Mouse (Mus musculus): ENCODE results near the gene Kcnma1. TPM values are rescaled to one million over a fixed set of nuclear protein-coding genes. Genes with fewer than 3 reads are reported as not detected.

Kcnma1 gene
- polyA plus RNA-seq, 1 experiment: not detected

- no peak overlapping the region for H3K4me3 ChIP-seq (replicated peaks; ENCODE audit: control insufficient read depth, low read depth, low read length)
- no peak for TF ChIP-seq POLR2A (IDR thresholded peaks at IDR 0.05; ENCODE audit: borderline replicate concordance, control insufficient read depth, low read depth, low read length)
- no peak for TF ChIP-seq CTCF (IDR thresholded peaks at IDR 0.05; ENCODE audit: control insufficient read depth, insufficient read depth, low read length)
- no peaks in the 10 kb centered on the region for H3K4me1 ChIP-seq (ENCODE audit: control insufficient read depth, insufficient read depth, low read length)
- WGBS: 58% methylated on average over 3 of the region's 3 CpGs
- H3K27ac ChIP-seq (ENCODE audit: control insufficient read depth, insufficient read depth, low read depth, low read length, poor library complexity): no peak overlapping the region
Observed at GRCm38 (mm10) chr14:24032201-24032600, 17.9 kb upstream of the Kcnma1 start.

GRCm38 (mm10) chr14:24020718-24021117 lies 6.4 kb upstream of the Kcnma1 start:
- Histone ChIP-seq H3K4me1 (ENCODE audit: control insufficient read depth, insufficient read depth, low read length) (no peaks in the 10 kb centered on the region), H3K27ac (ENCODE audit: control insufficient read depth, insufficient read depth, low read depth, low read length, poor library complexity) (no peak overlapping the region), H3K4me3 (replicated peaks; ENCODE audit: control insufficient read depth, low read depth, low read length) (no peak overlapping the region)
- 72% methylated on average over 4 of the region's 4 CpGs for WGBS
- TF ChIP-seq CTCF (IDR thresholded peaks at IDR 0.05; ENCODE audit: control insufficient read depth, insufficient read depth, low read length) (no peak), POLR2A (IDR thresholded peaks at IDR 0.05; ENCODE audit: borderline replicate concordance, control insufficient read depth, low read depth, low read length) (no peak)

- Histone ChIP-seq H3K27ac (ENCODE audit: control insufficient read depth, insufficient read depth, low read depth, low read length, poor library complexity) (no peak overlapping the region), H3K4me1 (ENCODE audit: control insufficient read depth, insufficient read depth, low read length) (no peaks in the 10 kb centered on the region), H3K4me3 (replicated peaks; ENCODE audit: control insufficient read depth, low read depth, low read length) (no peak overlapping the region)
- TF ChIP-seq POLR2A (IDR thresholded peaks at IDR 0.05; ENCODE audit: borderline replicate concordance, control insufficient read depth, low read depth, low read length) (no peak), CTCF (IDR thresholded peaks at IDR 0.05; ENCODE audit: control insufficient read depth, insufficient read depth, low read length) (no peak)
- 48% methylated on average over 1 of the region's 1 CpGs for WGBS
Observed at GRCm38 (mm10) chr14:24009978-24010377, 4.3 kb downstream of the Kcnma1 start.

- H3K4me3 ChIP-seq (replicated peaks; ENCODE audit: control insufficient read depth, low read depth, low read length): no peak overlapping the region
- no peaks in the 10 kb centered on the region for H3K4me1 ChIP-seq (ENCODE audit: control insufficient read depth, insufficient read depth, low read length)
- WGBS: 12% methylated on average over 7 of the region's 7 CpGs
- TF ChIP-seq CTCF (IDR thresholded peaks at IDR 0.05; ENCODE audit: control insufficient read depth, insufficient read depth, low read length) (no peak), POLR2A (IDR thresholded peaks at IDR 0.05; ENCODE audit: borderline replicate concordance, control insufficient read depth, low read depth, low read length) (no peak)
- no peak overlapping the region for H3K27ac ChIP-seq (ENCODE audit: control insufficient read depth, insufficient read depth, low read depth, low read length, poor library complexity)
Observed at GRCm38 (mm10) chr14:24008252-24008651, 6.0 kb downstream of the Kcnma1 start.

GRCm38 (mm10) chr14:24006276-24006675 lies 8.0 kb downstream of the Kcnma1 start:
- Histone ChIP-seq H3K4me3 (replicated peaks; ENCODE audit: control insufficient read depth, low read depth, low read length) (no peak overlapping the region), H3K4me1 (ENCODE audit: control insufficient read depth, insufficient read depth, low read length) (no peaks in the 10 kb centered on the region), H3K27ac (ENCODE audit: control insufficient read depth, insufficient read depth, low read depth, low read length, poor library complexity) (no peak overlapping the region)
- no peak for TF ChIP-seq CTCF (IDR thresholded peaks at IDR 0.05; ENCODE audit: control insufficient read depth, insufficient read depth, low read length)
- no peak for TF ChIP-seq POLR2A (IDR thresholded peaks at IDR 0.05; ENCODE audit: borderline replicate concordance, control insufficient read depth, low read depth, low read length)
- WGBS: 64% methylated on average over 2 of the region's 2 CpGs

GRCm38 (mm10) chr14:24004471-24005271 lies 9.6 kb downstream of the Kcnma1 start:
- WGBS: 3% methylated on average over 81 of the region's 82 CpGs
- Histone ChIP-seq H3K4me3 (replicated peaks; ENCODE audit: control insufficient read depth, low read depth, low read length) (no peak overlapping the region), H3K4me1 (ENCODE audit: control insufficient read depth, insufficient read depth, low read length) (no peaks in the 10 kb centered on the region), H3K27ac (ENCODE audit: control insufficient read depth, insufficient read depth, low read depth, low read length, poor library complexity) (no peak overlapping the region)
- TF ChIP-seq CTCF (IDR thresholded peaks at IDR 0.05; ENCODE audit: control insufficient read depth, insufficient read depth, low read length) (no peak), POLR2A (IDR thresholded peaks at IDR 0.05; ENCODE audit: borderline replicate concordance, control insufficient read depth, low read depth, low read length) (no peak)

- Histone ChIP-seq H3K4me1 (ENCODE audit: control insufficient read depth, insufficient read depth, low read length) (no peaks in the 10 kb centered on the region), H3K4me3 (replicated peaks; ENCODE audit: control insufficient read depth, low read depth, low read length) (no peak overlapping the region), H3K27ac (ENCODE audit: control insufficient read depth, insufficient read depth, low read depth, low read length, poor library complexity) (no peak overlapping the region; the same call in 1 of the 2 replicates)
- TF ChIP-seq CTCF (IDR thresholded peaks at IDR 0.05; ENCODE audit: control insufficient read depth, insufficient read depth, low read length) (no peak), POLR2A (IDR thresholded peaks at IDR 0.05; ENCODE audit: borderline replicate concordance, control insufficient read depth, low read depth, low read length) (no peak)
- WGBS: 5% methylated on average over 74 of the region's 85 CpGs
Observed at GRCm38 (mm10) chr14:24003450-24004381, 10.6 kb downstream of the Kcnma1 start.

- 51% methylated on average over 5 of the region's 5 CpGs for WGBS
Observed at GRCm38 (mm10) chr14:24002647-24003046, 11.6 kb downstream of the Kcnma1 start.

More at GRCm38 (mm10) chr14:24002647-24003046, 11.6 kb downstream of the Kcnma1 start:
- Histone ChIP-seq H3K4me1 (ENCODE audit: control insufficient read depth, insufficient read depth, low read length) (no peaks in the 10 kb centered on the region), H3K4me3 (replicated peaks; ENCODE audit: control insufficient read depth, low read depth, low read length) (no peak overlapping the region), H3K27ac (ENCODE audit: control insufficient read depth, insufficient read depth, low read depth, low read length, poor library complexity) (no peak overlapping the region)
- TF ChIP-seq POLR2A (IDR thresholded peaks at IDR 0.05; ENCODE audit: borderline replicate concordance, control insufficient read depth, low read depth, low read length) (no peak), CTCF (IDR thresholded peaks at IDR 0.05; ENCODE audit: control insufficient read depth, insufficient read depth, low read length) (no peak)
